Mouse (Mus musculus) kidney, adult 2 months (tissue): ENCODE results near the gene Fhit. TPM values are rescaled to one million over a fixed set of nuclear protein-coding genes. Genes with fewer than 3 reads are reported as not detected.

ENCODE experiments used
- DNase-seq: peaks from one replicate; pipeline ENCODE4 v3.0.0; 2021
- H3K27ac ChIP-seq: fragments of 200-500 bp; 2 replicates; pipeline ENCODE4 v1.5.1; 2012; ENCODE audit warnings: low read depth, low read length, control low read depth, inconsistent platforms; ENCODE audit not compliant: insufficient read depth
- H3K27me3 ChIP-seq: fragments of 200-500 bp; replicated peaks from 2 replicates; pipeline ENCODE4 v1.6.1; 2012; ENCODE audit warnings: mild to moderate bottlenecking, moderate library complexity, low read length, inconsistent platforms; ENCODE audit not compliant: control insufficient read depth, insufficient read depth
- H3K36me3 ChIP-seq: fragments of 200-500 bp; 2 replicates; pipeline ENCODE4 v1.6.1; 2012; ENCODE audit warnings: mild to moderate bottlenecking, moderate library complexity, low read length, inconsistent platforms; ENCODE audit not compliant: control insufficient read depth, insufficient read depth
- H3K4me1 ChIP-seq: fragments of 200-500 bp; 2 replicates; pipeline ENCODE4 v1.6.1; 2011; ENCODE audit warnings: low read length; ENCODE audit not compliant: control insufficient read depth, insufficient read depth
- H3K4me3 ChIP-seq: fragments of 200-500 bp; 2 replicates; pipeline ENCODE4 v1.5.1; 2011; ENCODE audit warnings: mild to moderate bottlenecking, low read depth, low read length, control low read depth; ENCODE audit not compliant: insufficient read depth
- CTCF ChIP-seq: fragments of 200-500 bp; conservative IDR thresholded peaks from 2 replicates; pipeline ENCODE4 v1.5.1; 2011; ENCODE audit warnings: low read depth, mild to moderate bottlenecking, control low read depth, low read length, moderate library complexity, mixed read lengths; ENCODE audit not compliant: insufficient read depth, insufficient read length
- POLR2A ChIP-seq: fragments of 200-500 bp; IDR thresholded peaks from one replicate; pipeline ENCODE4 v1.6.1; 2011; ENCODE audit warnings: low read depth, low read length, control low read depth
- WGBS: fragments of 180-500 bp; shearing (Covaris S2); methylation state at CpG from one replicate; pipeline ENCODE4 v1.1.7; 2018; 5-methylcytosine and 5-hydroxymethylcytosine counted together
- polyA plus RNA-seq: library from polyadenylated mRNA; depleted of rRNA; stranded (reverse); fragments of >200 nt; gene quantifications from 2 replicates; pipeline ENCODE4 v1.2.3, GENCODE M21; 2012

Gene Fhit
- polyA plus RNA-seq, 1 experiment: 21.3 TPM

- WGBS: 53% methylated on average over 12 of the region's 12 CpGs
- Histone ChIP-seq H3K27ac (no peak overlapping the region), H3K27me3 (no peaks in the 10 kb centered on the region), H3K4me1 (no peaks in the 10 kb centered on the region), H3K36me3 (no peaks in the 10 kb centered on the region), H3K4me3 (no peak overlapping the region)
- no peak for DNase-seq
- TF ChIP-seq POLR2A (no peak), CTCF (no peak)
Measured at GRCm38 (mm10) chr14:10710796-10711311, 451.0 kb downstream of the Fhit start.

GRCm38 (mm10) chr14:10701707-10702106 lies 460.1 kb downstream of the Fhit start:
- Histone ChIP-seq H3K27me3 (no peaks in the 10 kb centered on the region), H3K36me3 (no peaks in the 10 kb centered on the region), H3K4me3 (no peak overlapping the region), H3K4me1 (no peaks in the 10 kb centered on the region), H3K27ac (no peak overlapping the region)
- no peak for TF ChIP-seq POLR2A
- no peak for TF ChIP-seq CTCF
- WGBS: 45% methylated on average over 2 of the region's 2 CpGs
- DNase-seq: no peak

DNA sequence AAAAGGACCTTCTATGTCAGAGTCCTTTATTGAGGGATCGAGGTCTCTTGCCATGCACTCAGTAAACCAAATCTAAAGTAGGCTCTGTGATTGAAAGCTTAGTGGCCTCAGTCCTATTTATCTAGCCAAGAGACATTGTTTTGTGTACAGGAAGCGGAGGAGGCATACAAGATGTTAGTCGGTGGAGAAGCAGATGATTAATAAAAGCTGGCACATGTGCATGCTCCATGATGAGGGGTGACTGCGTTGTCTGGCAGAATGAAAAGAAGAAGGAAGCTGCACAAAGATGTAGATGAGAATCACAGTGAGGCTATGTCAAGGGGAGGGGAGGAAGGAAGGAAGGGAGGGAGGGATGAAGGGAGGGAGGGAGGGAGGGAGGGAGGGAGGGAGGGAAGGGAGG lies 481.8 kb downstream of the Fhit start:
- H3K4me1 ChIP-seq: no peaks in the 10 kb centered on the region
- WGBS: 52% methylated on average over 4 of the region's 4 CpGs
- TF ChIP-seq CTCF (no peak), POLR2A (no peak)

GRCm38 (mm10) chr14:10679638-10680037 lies 482.2 kb downstream of the Fhit start:
- no peak for DNase-seq
- Histone ChIP-seq H3K36me3 (no peaks in the 10 kb centered on the region), H3K27ac (no peak overlapping the region), H3K27me3 (no peaks in the 10 kb centered on the region), H3K4me1 (no peaks in the 10 kb centered on the region), H3K4me3 (no peak overlapping the region)
- TF ChIP-seq CTCF (no peak), POLR2A (no peak)

More for the DNA sequence above, 481.8 kb downstream of the Fhit start:
- DNase-seq: no peak
- Histone ChIP-seq H3K4me3 (no peak overlapping the region), H3K27ac (no peak overlapping the region), H3K36me3 (no peaks in the 10 kb centered on the region), H3K27me3 (no peaks in the 10 kb centered on the region)

GRCm38 (mm10) chr14:10677627-10678026 lies 484.2 kb downstream of the Fhit start:
- DNase-seq: no peak
- Histone ChIP-seq H3K27me3 (no peaks in the 10 kb centered on the region), H3K36me3 (no peaks in the 10 kb centered on the region), H3K4me1 (no peaks in the 10 kb centered on the region), H3K27ac (no peak overlapping the region), H3K4me3 (no peak overlapping the region)
- 47% methylated on average over 2 of the region's 2 CpGs for WGBS
- TF ChIP-seq CTCF (no peak), POLR2A (no peak)

- H3K4me3 ChIP-seq: no peak overlapping the region
- no peaks in the 10 kb centered on the region for H3K36me3 ChIP-seq
- no peaks in the 10 kb centered on the region for H3K27me3 ChIP-seq
- 93% methylated on average over 4 of the region's 4 CpGs for WGBS
- no peak overlapping the region for H3K27ac ChIP-seq
- no peak for DNase-seq
- TF ChIP-seq CTCF (no peak), POLR2A (no peak)
- H3K4me1 ChIP-seq: no peaks in the 10 kb centered on the region
Measured at GRCm38 (mm10) chr14:10660247-10660646, 501.6 kb downstream of the Fhit start.

- no peak for TF ChIP-seq POLR2A
- TF ChIP-seq CTCF: no peak
- Histone ChIP-seq H3K27ac (no peak overlapping the region), H3K4me1 (no peaks in the 10 kb centered on the region), H3K36me3 (no peaks in the 10 kb centered on the region), H3K27me3 (no peaks in the 10 kb centered on the region), H3K4me3 (no peak overlapping the region)
- no peak for DNase-seq
- WGBS: 86% methylated on average over 2 of the region's 2 CpGs
Measured at GRCm38 (mm10) chr14:10659326-10659725, 502.5 kb downstream of the Fhit start.
